Mouse (Mus musculus) heart, postnatal 0 days (tissue): Measurements from ENCODE around the gene Atat1.

Experiments
- CTCF ChIP-seq: IDR thresholded peaks from 2 replicates; pipeline ENCODE4 v1.5.1; 2016; ENCODE audit warnings: antibody characterized with exemption, control low read depth, low read depth
- EP300 ChIP-seq: IDR thresholded peaks from 2 replicates; pipeline ENCODE4 v1.6.1; 2016; ENCODE audit warnings: antibody characterized with exemption, low read depth

GRCm38 (mm10) chr17:35887725-35888124 lies 22.1 kb downstream of the Atat1 start:
- TF ChIP-seq EP300 (no peak), CTCF (no peak)
